Mouse (Mus musculus): ENCODE data around the gene Gm6525.

- TF ChIP-seq CTCF (IDR thresholded peaks at IDR 0.05; ENCODE audit: control insufficient read depth, insufficient read depth, low read length) (no peak), POLR2A (IDR thresholded peaks at IDR 0.05; ENCODE audit: borderline replicate concordance, control insufficient read depth, low read depth, low read length) (no peak)
These were observed 33.0 kb upstream of the Gm6525 start for GRCm38 (mm10) chr3:84140947-84141346.

All from bone marrow, adult 2 months (tissue).